Mouse (Mus musculus): Measurements from ENCODE around the gene Cox10. TPM values are rescaled to one million over a fixed set of nuclear protein-coding genes. Genes with fewer than 3 reads are reported as not detected.

The Cox10 gene
- polyA plus RNA-seq, 1 experiment from 2014 or later, result 12.4 TPM

- Histone ChIP-seq H3K4me2 (no peak overlapping the region), H3K27ac (no peak overlapping the region), H3K36me3 (peaks cover 17% of the 10 kb centered on the region; the same call in 1 of the 2 replicates), H3K4me1 (replicated peaks) (peaks cover 9% of the 10 kb centered on the region; the same call in 1 of the 2 replicates), H3K4me3 (replicated peaks) (no peak overlapping the region), H3K27me3 (no peaks in the 10 kb centered on the region), H3K9me3 (replicated peaks) (no peaks in the 10 kb centered on the region), H3K9ac (no peak overlapping the region)
- 78% methylated on average over 4 of the region's 4 CpGs for WGBS (ENCODE audit: insufficient replicate concordance)
- ATAC-seq (ENCODE audit: low read depth), result no peak
- no peak for DNase-seq
Measured at GRCm38 (mm10) chr11:64045041-64045440, 34.2 kb downstream of the Cox10 start.

- Histone ChIP-seq H3K9ac (no peak overlapping the region), H3K27ac (no peak overlapping the region), H3K4me1 (replicated peaks) (peaks cover 13% of the 10 kb centered on the region; the same call in 1 of the 2 replicates), H3K4me3 (replicated peaks) (no peak overlapping the region), H3K36me3 (peaks cover 17% of the 10 kb centered on the region; the same call in 1 of the 2 replicates), H3K9me3 (replicated peaks) (no peaks in the 10 kb centered on the region), H3K27me3 (no peaks in the 10 kb centered on the region), H3K4me2 (no peak overlapping the region)
- no peak for DNase-seq
- WGBS (ENCODE audit: insufficient replicate concordance), result 76% methylated on average over 3 of the region's 3 CpGs
- no peak for ATAC-seq (ENCODE audit: low read depth)
Measured at GRCm38 (mm10) chr11:64044024-64044423, 35.2 kb downstream of the Cox10 start.

GRCm38 (mm10) chr11:64041281-64041680 lies 38.0 kb downstream of the Cox10 start:
- Histone ChIP-seq H3K9ac (no peak overlapping the region), H3K27ac (no peak overlapping the region), H3K4me3 (replicated peaks) (no peak overlapping the region), H3K27me3 (no peaks in the 10 kb centered on the region), H3K36me3 (peaks cover 17% of the 10 kb centered on the region; the same call in 1 of the 2 replicates), H3K4me1 (replicated peaks) (peaks cover 26% of the 10 kb centered on the region), H3K4me2 (no peak overlapping the region), H3K9me3 (replicated peaks) (no peaks in the 10 kb centered on the region)
- DNase-seq (no peak), ATAC-seq (ENCODE audit: low read depth) (no peak)
- WGBS (ENCODE audit: insufficient replicate concordance), result 81% methylated on average over 7 of the region's 7 CpGs

GRCm38 (mm10) chr11:64039600-64039999 lies 39.7 kb downstream of the Cox10 start:
- WGBS (ENCODE audit: insufficient replicate concordance), result 40% methylated on average over 1 of the region's 1 CpGs
- ATAC-seq (ENCODE audit: low read depth), result no peak

GRCm38 (mm10) chr11:64037471-64038125 lies 41.7 kb downstream of the Cox10 start:
- no peak overlapping the region for H3K27ac ChIP-seq
- no peak overlapping the region for H3K4me2 ChIP-seq
- DNase-seq (no peak), ATAC-seq (ENCODE audit: low read depth) (peak; percentile 64)
- 57% methylated on average over 15 of the region's 15 CpGs for WGBS (ENCODE audit: insufficient replicate concordance)
- H3K4me3 ChIP-seq (replicated peaks), result no peak overlapping the region
- H3K4me1 ChIP-seq (replicated peaks), result peaks cover 38% of the 10 kb centered on the region
- no peak overlapping the region for H3K9ac ChIP-seq
- H3K36me3 ChIP-seq, result no peaks in the 10 kb centered on the region
- H3K9me3 ChIP-seq (replicated peaks), result no peaks in the 10 kb centered on the region
- H3K27me3 ChIP-seq, result no peaks in the 10 kb centered on the region

More at GRCm38 (mm10) chr11:64039600-64039999, 39.7 kb downstream of the Cox10 start:
- peaks cover 38% of the 10 kb centered on the region for H3K4me1 ChIP-seq (replicated peaks)
- H3K4me3 ChIP-seq (replicated peaks), result no peak overlapping the region
- H3K9me3 ChIP-seq (replicated peaks), result no peaks in the 10 kb centered on the region
- H3K27me3 ChIP-seq, result no peaks in the 10 kb centered on the region
- peaks cover 10% of the 10 kb centered on the region; the same call in 1 of the 2 replicates for H3K36me3 ChIP-seq
- no peak overlapping the region for H3K4me2 ChIP-seq
- no peak overlapping the region for H3K9ac ChIP-seq
- no peak overlapping the region for H3K27ac ChIP-seq
- DNase-seq, result no peak

GRCm38 (mm10) chr11:64036306-64036705 lies 43.0 kb downstream of the Cox10 start:
- DNase-seq (no peak), ATAC-seq (ENCODE audit: low read depth) (no peak)
- Histone ChIP-seq H3K27me3 (no peaks in the 10 kb centered on the region), H3K9ac (no peak overlapping the region), H3K27ac (no peak overlapping the region), H3K36me3 (no peaks in the 10 kb centered on the region), H3K4me2 (no peak overlapping the region), H3K4me3 (replicated peaks) (no peak overlapping the region), H3K4me1 (replicated peaks) (peaks cover 38% of the 10 kb centered on the region), H3K9me3 (replicated peaks) (no peaks in the 10 kb centered on the region)
- WGBS (ENCODE audit: insufficient replicate concordance), result 77% methylated on average over 7 of the region's 7 CpGs

GRCm38 (mm10) chr11:64035709-64036108 lies 43.6 kb downstream of the Cox10 start:
- H3K27ac ChIP-seq, result no peak overlapping the region
- 67% methylated on average over 4 of the region's 4 CpGs for WGBS (ENCODE audit: insufficient replicate concordance)
- H3K36me3 ChIP-seq, result no peaks in the 10 kb centered on the region
- H3K4me3 ChIP-seq (replicated peaks), result no peak overlapping the region
- ATAC-seq (ENCODE audit: low read depth) (no peak), DNase-seq (no peak)
- H3K4me1 ChIP-seq (replicated peaks), result peaks cover 38% of the 10 kb centered on the region
- no peaks in the 10 kb centered on the region for H3K9me3 ChIP-seq (replicated peaks)
- H3K9ac ChIP-seq, result no peak overlapping the region
- no peak overlapping the region for H3K4me2 ChIP-seq
- H3K27me3 ChIP-seq, result no peaks in the 10 kb centered on the region

GRCm38 (mm10) chr11:64034686-64035085 lies 44.6 kb downstream of the Cox10 start:
- WGBS (ENCODE audit: insufficient replicate concordance), result 72% methylated on average over 5 of the region's 5 CpGs
- Histone ChIP-seq H3K9me3 (replicated peaks) (no peaks in the 10 kb centered on the region), H3K9ac (no peak overlapping the region), H3K4me1 (replicated peaks) (peaks cover 38% of the 10 kb centered on the region), H3K4me2 (no peak overlapping the region), H3K36me3 (no peaks in the 10 kb centered on the region), H3K27ac (no peak overlapping the region), H3K4me3 (replicated peaks) (no peak overlapping the region), H3K27me3 (no peaks in the 10 kb centered on the region)
- no peak for DNase-seq
- ATAC-seq (ENCODE audit: low read depth), result no peak

- H3K9ac ChIP-seq, result no peak overlapping the region
- no peaks in the 10 kb centered on the region for H3K36me3 ChIP-seq
- no peaks in the 10 kb centered on the region for H3K27me3 ChIP-seq
- H3K4me1 ChIP-seq (replicated peaks), result peaks cover 6% of the 10 kb centered on the region
- H3K4me3 ChIP-seq (replicated peaks), result no peak overlapping the region
- no peak overlapping the region for H3K27ac ChIP-seq
- 75% methylated on average over 8 of the region's 8 CpGs for WGBS (ENCODE audit: insufficient replicate concordance)
- no peaks in the 10 kb centered on the region for H3K9me3 ChIP-seq (replicated peaks)
- ATAC-seq (ENCODE audit: low read depth) (no peak), DNase-seq (no peak)
- no peak overlapping the region for H3K4me2 ChIP-seq
Measured at GRCm38 (mm10) chr11:64027423-64027822, 51.8 kb downstream of the Cox10 start.

- 72% methylated on average over 4 of the region's 4 CpGs for WGBS (ENCODE audit: insufficient replicate concordance)
- no peaks in the 10 kb centered on the region for H3K27me3 ChIP-seq
- H3K9me3 ChIP-seq (replicated peaks), result no peaks in the 10 kb centered on the region
- H3K9ac ChIP-seq, result no peak overlapping the region
- ATAC-seq (ENCODE audit: low read depth) (no peak), DNase-seq (no peak)
- no peak overlapping the region for H3K4me3 ChIP-seq (replicated peaks)
- peaks cover 6% of the 10 kb centered on the region for H3K4me1 ChIP-seq (replicated peaks)
- H3K36me3 ChIP-seq, result no peaks in the 10 kb centered on the region
- H3K27ac ChIP-seq, result no peak overlapping the region
- no peak overlapping the region for H3K4me2 ChIP-seq
Measured at GRCm38 (mm10) chr11:64025843-64026242, 53.4 kb downstream of the Cox10 start.

- H3K9ac ChIP-seq, result no peak overlapping the region
- H3K27me3 ChIP-seq, result no peaks in the 10 kb centered on the region
- 76% methylated on average over 7 of the region's 7 CpGs for WGBS (ENCODE audit: insufficient replicate concordance)
- no peak for ATAC-seq (ENCODE audit: low read depth)
- no peaks in the 10 kb centered on the region for H3K9me3 ChIP-seq (replicated peaks)
- no peak overlapping the region for H3K4me3 ChIP-seq (replicated peaks)
- no peak for DNase-seq
- no peaks in the 10 kb centered on the region for H3K36me3 ChIP-seq
- H3K27ac ChIP-seq, result no peak overlapping the region
- H3K4me1 ChIP-seq (replicated peaks), result peaks cover 7% of the 10 kb centered on the region
- no peak overlapping the region for H3K4me2 ChIP-seq
Measured at GRCm38 (mm10) chr11:64024575-64024974, 54.7 kb downstream of the Cox10 start.

- Histone ChIP-seq H3K4me3 (replicated peaks) (no peak overlapping the region), H3K9me3 (replicated peaks) (no peaks in the 10 kb centered on the region), H3K4me1 (replicated peaks) (peaks cover 17% of the 10 kb centered on the region), H3K9ac (no peak overlapping the region), H3K27me3 (no peaks in the 10 kb centered on the region), H3K4me2 (no peak overlapping the region), H3K36me3 (no peaks in the 10 kb centered on the region), H3K27ac (no peak overlapping the region)
- ATAC-seq (ENCODE audit: low read depth) (no peak; the same call in 1 of the 2 replicates), DNase-seq (no peak)
- WGBS (ENCODE audit: insufficient replicate concordance), result 46% methylated on average over 15 of the region's 15 CpGs
Measured at GRCm38 (mm10) chr11:64023380-64023981, 55.8 kb downstream of the Cox10 start.
